Mouse (Mus musculus) stomach, embryonic 14.5 days (tissue): ENCODE results near the gene Ormdl3. TPM values are rescaled to one million over a fixed set of nuclear protein-coding genes. Genes with fewer than 3 reads are reported as not detected.

Experiments
- ATAC-seq: fragments of 200-750 bp; cut with Nextera tagmentation; 2 replicates; pipeline ENCODE4 v1.8.0; 2017; ENCODE audit warnings: low read depth, moderate TSS enrichment; ENCODE audit not compliant: insufficient number of reproducible peaks, insufficient read depth, low FRiP score
- H3K27ac ChIP-seq: fragments of 300-500 bp; sonication (generic); 2 replicates; pipeline ENCODE4 v1.5.1; 2014; ENCODE audit warnings: mild to moderate bottlenecking, low read length, moderate library complexity, mixed read lengths
- H3K27me3 ChIP-seq: fragments of 300-500 bp; sonication (generic); 2 replicates; pipeline ENCODE4 v1.6.1; 2014; ENCODE audit warnings: low read length, control low read depth, mixed read lengths; ENCODE audit not compliant: control insufficient read depth, insufficient read depth
- H3K36me3 ChIP-seq: fragments of 300-500 bp; sonication (generic); 2 replicates; pipeline ENCODE4 v1.6.1; 2014; ENCODE audit warnings: mild to moderate bottlenecking, control low read depth, low read length, moderate library complexity, mixed read lengths; ENCODE audit not compliant: control insufficient read depth, insufficient read depth
- H3K4me1 ChIP-seq: fragments of 300-500 bp; sonication (generic); 2 replicates; pipeline ENCODE4 v1.6.1; 2014; ENCODE audit warnings: low read length, control low read depth, mixed read lengths; ENCODE audit not compliant: control insufficient read depth, insufficient read depth
- H3K4me2 ChIP-seq: fragments of 300-500 bp; sonication (generic); replicated peaks from 2 replicates; pipeline ENCODE4 v1.6.1; 2014; ENCODE audit warnings: low read depth, low read length, control low read depth
- H3K4me3 ChIP-seq: fragments of 300-500 bp; sonication (generic); 2 replicates; pipeline ENCODE4 v1.5.1; 2014; ENCODE audit warnings: low read depth, low read length, control low read depth
- H3K9ac ChIP-seq: fragments of 300-500 bp; sonication (generic); replicated peaks from 2 replicates; pipeline ENCODE4 v1.6.1; 2014; ENCODE audit warnings: low read depth, mild to moderate bottlenecking, control low read depth, low read length, moderate library complexity, mixed read lengths
- H3K9me3 ChIP-seq: fragments of 300-500 bp; sonication (generic); 2 replicates; pipeline ENCODE4 v1.6.1; 2016; ENCODE audit warnings: low read depth, low read length, control low read depth; ENCODE audit not compliant: control insufficient read depth
- WGBS: fragments of 180-500 bp; shearing (Covaris S2); extraction: QIAGEN DNeasy Blood & Tissue Kit; methylation state at CpG from one replicate; pipeline ENCODE4 v1.1.7; 2014; 5-methylcytosine and 5-hydroxymethylcytosine counted together
- polyA plus RNA-seq: library from polyadenylated mRNA; unstranded; fragments of >200 nt; fragmentation: Nextera tagmentation; extraction: Ambion mirVana; gene quantifications from 2 replicates; pipeline ENCODE4 v1.2.1, GENCODE M21; 2014

Ormdl3 gene
- polyA plus RNA-seq, 1 experiment from 2014 or later, result 9.6 TPM

GRCm38 (mm10) chr11:98584629-98585177 lies 2.5 kb downstream of the Ormdl3 start:
- 89% methylated on average over 6 of the region's 6 CpGs for WGBS
- Histone ChIP-seq H3K4me2 (no peak overlapping the region), H3K27ac (no peak overlapping the region), H3K9me3 (no peaks in the 10 kb centered on the region), H3K4me3 (no peak overlapping the region), H3K27me3 (no peaks in the 10 kb centered on the region), H3K4me1 (peaks cover 25% of the 10 kb centered on the region), H3K9ac (no peak overlapping the region), H3K36me3 (peaks cover 15% of the 10 kb centered on the region)
- ATAC-seq, result no peak

DNA sequence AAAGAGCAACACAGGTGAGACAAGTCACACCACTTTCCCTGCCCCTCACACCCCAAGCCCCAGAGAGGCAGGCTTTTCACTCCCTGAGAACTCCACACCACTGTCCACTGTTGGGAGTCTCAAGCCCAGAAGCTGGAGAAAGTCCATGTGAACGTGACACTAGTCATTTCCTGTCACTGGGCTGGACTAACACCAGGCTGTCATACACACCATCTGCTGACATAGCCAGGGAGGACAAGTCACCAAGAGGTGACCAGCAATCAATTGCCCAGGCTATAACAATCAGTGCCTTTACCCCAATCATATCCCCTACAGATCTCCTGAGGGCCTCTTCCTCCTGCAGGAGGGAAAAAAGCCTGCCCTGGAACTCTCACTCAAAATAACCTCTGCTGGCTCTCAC lies 3.0 kb downstream of the Ormdl3 start:
- no peak for ATAC-seq
- Histone ChIP-seq H3K36me3 (peaks cover 15% of the 10 kb centered on the region), H3K4me1 (peaks cover 25% of the 10 kb centered on the region), H3K27me3 (no peaks in the 10 kb centered on the region), H3K9ac (no peak overlapping the region), H3K4me2 (no peak overlapping the region), H3K27ac (no peak overlapping the region), H3K4me3 (no peak overlapping the region), H3K9me3 (no peaks in the 10 kb centered on the region)
- WGBS, result 54% methylated on average over 1 of the region's 1 CpGs

DNA sequence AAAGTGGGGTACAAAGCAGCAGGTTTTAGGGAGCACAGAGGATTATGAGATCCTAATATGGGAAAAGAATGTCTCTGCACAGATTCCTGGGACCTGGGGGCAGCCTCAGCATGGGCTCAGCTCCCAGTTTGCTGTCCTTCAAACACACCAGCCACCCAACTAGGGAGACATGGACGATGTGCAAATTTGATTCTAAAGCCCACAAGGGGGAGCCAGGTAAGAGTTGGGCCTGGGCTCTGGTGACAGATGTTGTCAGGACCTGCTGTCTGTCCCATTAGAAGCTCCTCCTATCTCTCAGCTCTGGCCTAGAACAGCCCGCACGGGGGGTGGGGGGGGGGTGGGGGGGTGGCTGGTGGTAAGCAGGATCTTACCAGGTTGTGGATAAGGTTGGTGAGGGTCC lies 3.6 kb downstream of the Ormdl3 start:
- WGBS, result 24% methylated on average over 3 of the region's 3 CpGs
- Histone ChIP-seq H3K36me3 (peaks cover 15% of the 10 kb centered on the region), H3K4me1 (peaks cover 19% of the 10 kb centered on the region), H3K4me3 (no peak overlapping the region), H3K4me2 (no peak overlapping the region), H3K9ac (no peak overlapping the region), H3K9me3 (no peaks in the 10 kb centered on the region), H3K27me3 (no peaks in the 10 kb centered on the region), H3K27ac (no peak overlapping the region)
- ATAC-seq, result no peak

GRCm38 (mm10) chr11:98583265-98583552 lies 4.0 kb downstream of the Ormdl3 start:
- Histone ChIP-seq H3K27ac (no peak overlapping the region), H3K4me3 (no peak overlapping the region), H3K27me3 (no peaks in the 10 kb centered on the region), H3K4me1 (peaks cover 17% of the 10 kb centered on the region), H3K9me3 (no peaks in the 10 kb centered on the region), H3K36me3 (peaks cover 15% of the 10 kb centered on the region), H3K4me2 (no peak overlapping the region), H3K9ac (no peak overlapping the region)
- no peak; the same call in 1 of the 2 replicates for ATAC-seq
- 87% methylated on average over 3 of the region's 3 CpGs for WGBS

DNA sequence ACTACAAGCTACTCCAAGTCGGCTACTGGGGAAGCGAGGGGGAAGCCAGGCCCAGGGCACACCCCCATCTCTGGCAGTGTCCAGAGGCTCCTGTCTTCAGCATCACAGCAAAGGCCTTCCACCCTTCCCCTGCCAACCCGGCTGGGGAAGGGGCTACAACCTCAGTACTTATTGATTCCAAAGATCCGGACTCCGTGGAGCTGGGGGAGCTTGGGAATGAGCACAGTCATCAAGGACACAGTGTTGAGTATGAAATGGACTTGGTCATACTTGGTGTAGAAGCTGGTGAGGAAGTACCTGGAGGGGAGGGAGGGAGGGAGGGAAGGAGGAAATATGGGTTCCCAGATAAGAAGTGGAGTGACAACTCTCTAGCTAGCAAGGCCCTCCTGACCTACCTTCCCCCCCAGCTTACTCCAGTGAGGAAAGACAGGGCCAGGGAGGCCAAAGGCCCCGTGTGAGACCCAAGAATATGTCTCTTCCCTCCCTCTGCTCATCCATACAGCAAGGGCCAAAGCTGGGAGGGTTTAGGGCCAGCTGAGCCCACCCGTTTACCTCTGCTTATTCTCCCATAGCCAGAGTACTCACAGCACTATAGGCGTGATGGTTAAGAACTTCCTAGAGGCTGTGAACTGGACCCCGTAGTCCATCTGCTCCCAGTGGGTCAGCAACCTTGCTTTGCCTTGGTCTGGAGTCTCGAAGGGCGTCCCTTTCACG lies 4.5 kb downstream of the Ormdl3 start:
- Histone ChIP-seq H3K27me3 (no peaks in the 10 kb centered on the region), H3K4me1 (peaks cover 13% of the 10 kb centered on the region), H3K9me3 (no peaks in the 10 kb centered on the region), H3K27ac (no peak overlapping the region), H3K4me3 (no peak overlapping the region), H3K9ac (no peak overlapping the region), H3K4me2 (no peak overlapping the region), H3K36me3 (peaks cover 15% of the 10 kb centered on the region)
- WGBS, result 87% methylated on average over 12 of the region's 12 CpGs
- no peak for ATAC-seq

DNA sequence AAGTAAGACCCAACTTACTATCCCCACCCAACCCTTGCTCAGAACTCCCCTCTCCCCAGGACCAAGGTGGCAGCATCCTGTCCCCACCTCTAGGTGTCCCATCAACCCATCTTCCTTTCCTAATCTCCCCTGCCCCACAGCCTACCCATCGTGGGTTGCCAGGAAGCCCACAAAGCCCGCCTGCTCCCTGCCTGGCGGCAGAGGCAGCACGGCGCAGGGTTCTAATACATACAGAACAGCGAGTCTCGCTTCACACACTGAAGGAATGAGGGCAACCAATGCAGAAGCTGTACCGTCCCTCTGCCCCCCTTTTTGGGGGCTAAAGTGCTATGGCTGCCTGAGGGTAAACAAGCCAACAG lies 5.2 kb downstream of the Ormdl3 start:
- Histone ChIP-seq H3K4me1 (peaks cover 10% of the 10 kb centered on the region), H3K27me3 (no peaks in the 10 kb centered on the region), H3K36me3 (peaks cover 15% of the 10 kb centered on the region), H3K4me2 (no peak overlapping the region), H3K9ac (no peak overlapping the region), H3K27ac (no peak overlapping the region), H3K4me3 (no peak overlapping the region), H3K9me3 (no peaks in the 10 kb centered on the region)
- no peak for ATAC-seq
- WGBS, result 89% methylated on average over 8 of the region's 8 CpGs

- H3K9me3 ChIP-seq, result no peaks in the 10 kb centered on the region
- no peak overlapping the region for H3K4me2 ChIP-seq
- H3K27ac ChIP-seq, result no peak overlapping the region
- no peak overlapping the region for H3K9ac ChIP-seq
- no peak overlapping the region for H3K4me3 ChIP-seq
- WGBS, result 70% methylated on average over 17 of the region's 17 CpGs
- ATAC-seq, result no peak
- H3K4me1 ChIP-seq, result peaks cover 10% of the 10 kb centered on the region
- H3K27me3 ChIP-seq, result no peaks in the 10 kb centered on the region
- peaks cover 15% of the 10 kb centered on the region for H3K36me3 ChIP-seq
Measured at GRCm38 (mm10) chr11:98581286-98582029, 5.7 kb downstream of the Ormdl3 start.

- H3K27ac ChIP-seq, result no peak overlapping the region
- H3K4me2 ChIP-seq, result no peak overlapping the region
- 0 out of 2 replicates have a peak, but pooled peaks have one; percentile 42 for ATAC-seq
- no peaks in the 10 kb centered on the region for H3K27me3 ChIP-seq
- no peak overlapping the region for H3K4me3 ChIP-seq
- peaks cover 2% of the 10 kb centered on the region for H3K4me1 ChIP-seq
- WGBS, result 69% methylated on average over 16 of the region's 16 CpGs
- peaks cover 15% of the 10 kb centered on the region for H3K36me3 ChIP-seq
- no peak overlapping the region for H3K9ac ChIP-seq
- no peaks in the 10 kb centered on the region for H3K9me3 ChIP-seq
Measured at GRCm38 (mm10) chr11:98580301-98581121, 6.7 kb downstream of the Ormdl3 start.
